Mouse (Mus musculus) olfactory bulb, adult 2 months (tissue): ENCODE measurements around the gene Samd10. TPM values are rescaled to one million over a fixed set of nuclear protein-coding genes. Genes with fewer than 3 reads are reported as not detected.

Source experiments
- H3K27ac ChIP-seq: fragments of 200-500 bp; 2 replicates; pipeline ENCODE4 v1.5.1; 2012; ENCODE audit warnings: low read depth, low read length; ENCODE audit not compliant: insufficient read depth
- H3K4me1 ChIP-seq: fragments of 200-500 bp; 2 replicates; pipeline ENCODE4 v1.6.1; 2012; ENCODE audit warnings: low read length; ENCODE audit not compliant: control insufficient read depth, insufficient read depth
- H3K4me3 ChIP-seq: fragments of 200-500 bp; 2 replicates; pipeline ENCODE4 v1.5.1; 2012; ENCODE audit warnings: mild to moderate bottlenecking, low read depth, low read length, moderate library complexity; ENCODE audit not compliant: insufficient read depth
- CTCF ChIP-seq: fragments of 200-500 bp; IDR thresholded peaks from 2 replicates; pipeline ENCODE4 v1.5.1; 2012; ENCODE audit warnings: low read depth, mild to moderate bottlenecking, low read length, moderate library complexity; ENCODE audit not compliant: insufficient read depth
- POLR2A ChIP-seq: fragments of 200-500 bp; IDR thresholded peaks from 2 replicates; pipeline ENCODE4 v1.6.1; 2012; ENCODE audit warnings: mild to moderate bottlenecking, low read depth, low read length, moderate library complexity; ENCODE audit not compliant: insufficient read depth
- WGBS: fragments of 180-500 bp; shearing (Covaris S2); methylation state at CpG from one replicate; pipeline ENCODE4 v1.1.7; 2018; 5-methylcytosine and 5-hydroxymethylcytosine counted together
- polyA plus RNA-seq: library from polyadenylated mRNA; stranded (reverse); fragments of >200 nt; gene quantifications from 2 replicates; pipeline ENCODE4 v1.2.4, GENCODE M21; 2012; ENCODE audit warnings: low replicate concordance; ENCODE audit not compliant: missing spikeins, insufficient read depth, insufficient read length

The Samd10 gene
- polyA plus RNA-seq, 1 experiment, result not detected

DNA sequence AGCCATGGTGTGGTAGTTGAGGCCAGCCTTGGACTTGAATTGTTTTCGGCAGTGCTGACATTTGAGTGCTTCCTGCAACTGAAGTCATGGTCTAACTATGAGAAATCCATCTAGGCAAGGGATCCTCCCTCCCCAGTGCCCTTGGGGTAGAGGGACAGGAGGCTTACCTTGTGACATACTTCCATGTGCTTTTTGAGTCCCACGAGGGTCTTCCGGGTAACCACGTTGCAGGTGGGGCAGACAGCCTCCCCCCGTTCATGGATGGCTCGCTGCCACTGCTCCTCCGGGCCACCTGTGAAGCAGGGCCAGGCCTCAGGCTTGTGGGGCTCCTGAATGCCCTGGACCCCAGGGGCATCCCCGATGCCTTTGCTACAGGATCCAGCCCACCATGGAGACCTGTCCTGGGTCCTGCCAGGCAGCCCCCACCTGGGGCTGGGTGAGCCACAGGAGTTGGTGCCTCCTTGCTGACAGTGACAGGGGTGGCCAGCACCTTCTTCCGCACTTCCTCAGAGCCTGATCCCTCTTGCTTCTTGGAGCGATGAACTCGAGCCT lies 10.7 kb downstream of the Samd10 start:
- TF ChIP-seq CTCF (no peak), POLR2A (no peak)
- 92% methylated on average over 11 of the region's 11 CpGs for WGBS
- H3K4me1 ChIP-seq, result peaks cover 7% of the 10 kb centered on the region; the same call in 1 of the 2 replicates
- no peak overlapping the region for H3K4me3 ChIP-seq
- H3K27ac ChIP-seq, result no peak overlapping the region

DNA sequence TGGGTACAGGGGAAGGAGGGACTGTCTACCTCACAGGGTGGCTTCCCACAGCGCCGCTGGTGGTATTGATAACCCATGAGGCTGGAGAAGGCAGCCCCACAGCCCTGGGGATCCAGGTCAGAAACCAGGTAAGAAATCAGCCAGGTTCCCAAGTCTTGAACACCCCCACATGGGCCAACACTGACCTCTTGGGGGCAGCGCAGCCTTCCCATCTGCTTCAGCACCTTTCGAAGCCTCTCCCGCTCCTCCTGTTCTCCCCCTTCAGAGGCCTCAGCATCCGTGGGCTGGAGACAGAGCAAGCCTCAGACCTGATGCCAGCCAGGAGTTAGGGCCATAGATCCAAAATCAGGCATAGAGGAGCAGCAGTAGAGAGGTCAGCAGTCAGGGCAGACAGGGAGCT lies 11.2 kb downstream of the Samd10 start:
- Histone ChIP-seq H3K27ac (no peak overlapping the region), H3K4me1 (peaks cover 7% of the 10 kb centered on the region; the same call in 1 of the 2 replicates), H3K4me3 (no peak overlapping the region)
- 72% methylated on average over 6 of the region's 6 CpGs for WGBS
- TF ChIP-seq POLR2A (no peak), CTCF (no peak)

DNA sequence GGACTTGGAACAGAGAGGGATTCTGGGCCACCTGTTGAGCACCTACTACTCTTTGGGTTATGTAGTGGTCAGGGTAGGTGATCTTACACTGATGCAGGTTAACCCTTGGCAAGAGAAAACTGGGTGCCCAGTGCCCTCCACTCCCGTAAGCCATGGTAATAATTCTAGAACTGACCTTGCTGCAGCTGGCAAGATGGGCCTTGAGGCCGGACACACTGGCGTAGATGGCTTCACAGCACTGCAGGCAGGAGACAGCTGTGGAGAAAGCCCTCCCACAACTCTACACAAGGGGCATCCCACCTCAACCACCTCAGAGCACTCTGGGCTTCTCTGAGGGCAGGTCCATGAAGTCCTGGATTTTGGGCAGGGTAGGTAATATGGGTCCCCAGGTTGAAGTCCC lies 12.9 kb downstream of the Samd10 start:
- no peak for TF ChIP-seq POLR2A
- TF ChIP-seq CTCF, result no peak
- Histone ChIP-seq H3K27ac (no peak overlapping the region), H3K4me1 (peaks cover 4% of the 10 kb centered on the region), H3K4me3 (no peak overlapping the region)
- 97% methylated on average over 3 of the region's 3 CpGs for WGBS

DNA sequence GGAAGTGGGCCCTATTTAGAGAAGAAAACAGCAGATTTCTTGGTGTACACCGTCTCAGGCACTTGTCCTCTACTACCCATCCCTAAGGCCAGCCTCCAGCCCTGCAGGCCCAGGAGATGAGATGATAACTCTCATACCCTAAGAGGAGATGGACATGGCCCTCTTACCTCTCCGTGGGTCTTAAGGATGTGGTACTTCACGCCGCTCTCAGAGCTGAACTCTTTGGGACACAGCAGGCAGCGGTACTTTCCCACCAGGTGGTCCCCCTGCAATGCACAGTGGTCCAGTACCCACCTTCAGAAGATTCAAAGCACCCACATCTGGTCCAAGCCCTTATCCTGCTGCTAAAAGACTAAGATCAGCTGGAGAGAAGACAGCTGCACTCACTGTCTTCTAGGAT lies 13.5 kb downstream of the Samd10 start:
- no peak overlapping the region for H3K27ac ChIP-seq
- H3K4me3 ChIP-seq, result no peak overlapping the region
- WGBS, result 90% methylated on average over 5 of the region's 5 CpGs
- H3K4me1 ChIP-seq, result peaks cover 8% of the 10 kb centered on the region
- TF ChIP-seq POLR2A, result no peak
- TF ChIP-seq CTCF, result no peak

- Histone ChIP-seq H3K27ac (no peak within 1 kb of the TSS), H3K4me3 (no peak within 1 kb of the TSS), H3K4me1 (peaks cover 5% of the 10 kb centered on the region)
- WGBS, result 90% methylated on average over 4 of the region's 4 CpGs
- no peak for TF ChIP-seq CTCF
- no peak for TF ChIP-seq POLR2A
Observed at GRCm38 (mm10) chr2:181584411-181584942, 14.5 kb downstream of the Samd10 start, which contains the start of gene Uckl1. TSS of gene Uckl1 (minus strand) at chr2:181584892.

DNA sequence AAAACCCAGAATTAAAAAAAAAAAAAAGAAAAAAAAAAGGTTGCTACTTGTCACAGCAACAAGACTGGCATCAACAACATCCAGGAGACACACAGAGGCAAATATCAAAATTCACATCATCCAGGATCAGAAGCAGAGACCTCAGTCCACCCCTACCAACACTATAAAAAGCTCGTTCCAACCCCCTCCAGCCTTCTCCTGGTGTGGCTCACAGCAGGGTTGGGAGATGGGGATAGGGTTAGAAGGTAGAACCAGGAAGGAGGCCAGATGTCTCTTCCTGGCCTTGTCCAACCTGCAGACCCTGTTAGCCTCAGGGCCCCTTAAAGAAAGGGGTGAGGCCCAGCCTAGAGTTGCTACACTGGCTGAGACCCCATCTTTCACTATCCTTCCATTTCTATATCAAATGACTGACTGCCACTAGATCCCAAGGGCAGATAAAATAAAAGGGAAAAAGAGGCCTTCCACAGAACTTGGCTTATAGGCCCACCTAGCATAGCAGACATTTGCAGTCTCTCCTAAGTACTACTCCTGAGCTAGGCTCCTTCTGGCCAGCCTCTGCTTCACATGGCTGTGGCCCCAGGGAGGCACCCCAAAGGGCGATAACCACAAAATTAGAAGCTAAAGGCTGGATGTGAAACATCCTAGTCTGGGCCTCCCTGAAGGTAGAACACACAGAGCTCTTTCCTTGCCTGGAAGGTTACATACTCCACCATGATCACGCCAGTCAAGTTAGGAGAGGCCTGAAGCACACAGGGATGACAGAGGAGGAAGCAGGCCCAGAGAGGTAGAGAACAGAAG lies 15.4 kb downstream of the Samd10 start:
- TF ChIP-seq CTCF, result no peak
- no peak for TF ChIP-seq POLR2A
- WGBS, result 83% methylated on average over 3 of the region's 3 CpGs
- Histone ChIP-seq H3K4me3 (no peak overlapping the region), H3K27ac (no peak overlapping the region), H3K4me1 (peaks cover 10% of the 10 kb centered on the region)

- Histone ChIP-seq H3K4me3 (no peak overlapping the region), H3K27ac (no peak overlapping the region), H3K4me1 (peaks cover 17% of the 10 kb centered on the region)
- TF ChIP-seq CTCF (no peak), POLR2A (no peak)
- 82% methylated on average over 1 of the region's 1 CpGs for WGBS
Observed at GRCm38 (mm10) chr2:181582939-181583338, 16.1 kb downstream of the Samd10 start.

DNA sequence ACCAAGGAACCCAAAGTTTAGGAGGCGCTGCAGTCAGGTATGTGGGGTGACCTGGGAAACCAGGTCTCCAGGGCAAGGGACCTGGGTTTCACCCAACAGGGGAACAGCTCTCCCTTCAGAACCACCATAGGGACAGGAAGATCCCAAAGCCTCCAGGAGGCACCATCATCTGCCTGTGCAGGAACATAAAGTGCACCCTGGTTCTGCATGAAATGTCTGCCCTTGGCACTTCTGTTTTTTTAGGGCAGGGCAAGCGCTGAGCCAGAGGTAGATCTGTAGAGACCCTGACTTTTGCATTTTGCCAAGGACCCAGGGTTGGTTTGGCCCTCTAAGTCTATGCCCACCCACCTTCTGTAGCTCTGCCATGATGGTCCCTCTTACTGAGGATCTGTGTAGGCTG lies 16.7 kb downstream of the Samd10 start:
- WGBS, result 83% methylated on average over 2 of the region's 2 CpGs
- no peak overlapping the region for H3K4me3 ChIP-seq
- TF ChIP-seq POLR2A (no peak), CTCF (no peak)
- H3K27ac ChIP-seq, result no peak overlapping the region
- peaks cover 20% of the 10 kb centered on the region for H3K4me1 ChIP-seq
